Mouse (Mus musculus) Patski (cell line): Measurements from ENCODE around the gene Slc35e1. TPM values are rescaled to one million over a fixed set of nuclear protein-coding genes. Genes with fewer than 3 reads are reported as not detected.
A peak's percentile ranks its signal among the peaks of the same experiment; 100 is the strongest.

Experiments used
- ATAC-seq: fragments of 100-300 bp; one replicate; pipeline ENCODE4 v1.8.0; 2021
- CTCF ChIA-PET: fragments of 350-600 bp; sonication (Branson Sonifier 250); formaldehyde crosslinking; loops from one replicate; lab custom pipeline; 2022; ENCODE audit warnings: inconsistent platforms; lab: Charles Lee
- POLR2A ChIA-PET: fragments of 350-600 bp; sonication (Branson Sonifier 250); formaldehyde crosslinking; loops from one replicate; lab custom pipeline; 2022; ENCODE audit warnings: antibody characterized with exemption, inconsistent platforms; lab: Charles Lee
- DNase-seq: peaks from one replicate; pipeline ENCODE4 v3.0.0-alpha.2; 2011; ENCODE audit warnings: low read depth, low spot score
- H3K27me3 ChIP-seq: fragments of 371-371 bp; one replicate; pipeline ENCODE4 v1.5.1; 2021
- CTCF ChIP-seq: fragments of 100-300 bp; IDR thresholded peaks from one replicate; pipeline ENCODE4 v1.5.1; 2021
- in situ Hi-C: fragments of 300-500 bp; cut with MboI; formaldehyde crosslinking; loops from 3 replicates; pipeline ENCODE4 v1.11.1; 2018; ENCODE audit warnings: low pct_unique_long_range_greater_than_20kb, mixed read lengths
- polyA plus RNA-seq: library from polyadenylated mRNA; unstranded; gene quantifications from one replicate; pipeline ENCODE4 v1.2.3, GENCODE M21; 2021

Gene Slc35e1
- polyA plus RNA-seq, 1 experiment from 2014 or later, result 40.3 TPM

GRCm38 (mm10) chr8:72457806-72458205 is 34.6 kb downstream of the Slc35e1 start:
- POLR2A ChIA-PET, result interaction anchor here (0.6 to 1.5 kb wide), 3 partner anchors 16 to 120 kb away, joined by 3 to 5 read pairs (median 5); no protein-coding TSS in a partner anchor
- in situ Hi-C loops, result no loop called here

GRCm38 (mm10) chr8:72455317-72455716 is 37.1 kb downstream of the Slc35e1 start:
- in situ Hi-C loops, result no loop called here
- POLR2A ChIA-PET, result no interaction called here
- H3K27me3 ChIP-seq, result no peaks in the 10 kb centered on the region
- DNase-seq (no peak), ATAC-seq (no peak)
- TF ChIP-seq CTCF, result no peak
- CTCF ChIA-PET, result no interaction called here

More at GRCm38 (mm10) chr8:72457806-72458205, 34.6 kb downstream of the Slc35e1 start:
- no peak for TF ChIP-seq CTCF
- ATAC-seq, result no peak
- no peak for DNase-seq
- no peaks in the 10 kb centered on the region for H3K27me3 ChIP-seq
- CTCF ChIA-PET, result interaction anchor here (1.1 kb wide), 1 partner anchor 71 kb away, joined by 3 read pairs; no protein-coding TSS in a partner anchor

- ChIA-PET CTCF (interaction anchor here (1.2 kb wide), 1 partner anchor 13 kb away, joined by 3 read pairs; no protein-coding TSS in a partner anchor), POLR2A (no interaction called here)
- no peak for DNase-seq
- no peak for ATAC-seq
- H3K27me3 ChIP-seq, result no peaks in the 10 kb centered on the region
- in situ Hi-C loops, result no loop called here
- no peak for TF ChIP-seq CTCF
Observed at GRCm38 (mm10) chr8:72453904-72454303, 38.5 kb downstream of the Slc35e1 start.

- POLR2A ChIA-PET, result no interaction called here
- no peak for ATAC-seq
Observed at GRCm38 (mm10) chr8:72451516-72451915, 40.9 kb downstream of the Slc35e1 start.

GRCm38 (mm10) chr8:72445071-72445470 is 47.3 kb downstream of the Slc35e1 start:
- ChIA-PET CTCF (interaction anchor here (1.0 kb wide), 1 partner anchor 15 kb away, joined by 4 read pairs; no protein-coding TSS in a partner anchor), POLR2A (interaction anchor here (1.2 to 1.7 kb wide), 2 partner anchors 16 to 29 kb away, joined by 3 to 6 read pairs; no protein-coding TSS in a partner anchor)
- ATAC-seq (no peak), DNase-seq (no peak)
- TF ChIP-seq CTCF, result no peak
- in situ Hi-C loops, result no loop called here
- no peaks in the 10 kb centered on the region for H3K27me3 ChIP-seq

More at GRCm38 (mm10) chr8:72451516-72451915, 40.9 kb downstream of the Slc35e1 start:
- no peak for TF ChIP-seq CTCF
- CTCF ChIA-PET, result no interaction called here
- H3K27me3 ChIP-seq, result no peaks in the 10 kb centered on the region
- in situ Hi-C loops, result no loop called here
- DNase-seq, result no peak

GRCm38 (mm10) chr8:72443994-72444350 is 48.4 kb downstream of the Slc35e1 start:
- ATAC-seq (peak; percentile 22), DNase-seq (no peak)
- ChIA-PET CTCF (interaction anchor here (1.5 kb wide), 1 partner anchor 21 kb away, joined by 5 read pairs; no protein-coding TSS in a partner anchor), POLR2A (interaction anchor here (1.2 kb wide), 1 partner anchor 22 kb away, joined by 3 read pairs; no protein-coding TSS in a partner anchor)
- no peaks in the 10 kb centered on the region for H3K27me3 ChIP-seq
- in situ Hi-C loops, result no loop called here
- TF ChIP-seq CTCF, result no peak

GRCm38 (mm10) chr8:72443338-72443993 is 48.9 kb downstream of the Slc35e1 start, which contains the start of the genes Calr3 and 1700030K09Rik:
Gene Calr3, minus strand, starts transcription at chr8:72443870.
Gene 1700030K09Rik, plus strand, starts transcription at chr8:72443880.
- CTCF ChIA-PET, result interaction anchor here (1.5 kb wide), 1 partner anchor 21 kb away, joined by 5 read pairs; no protein-coding TSS in a partner anchor
- H3K27me3 ChIP-seq, result no peaks in the 10 kb centered on the region
- DNase-seq, result peak; percentile 92
- POLR2A ChIA-PET, result interaction anchor here (1.2 kb wide), 1 partner anchor 21 kb away, joined by 3 read pairs; no protein-coding TSS in a partner anchor
- no peak for TF ChIP-seq CTCF
- ATAC-seq, result peak; percentile 93
- in situ Hi-C loops, result no loop called here

GRCm38 (mm10) chr8:72438248-72439015 is 54.0 kb downstream of the Slc35e1 start:
- CTCF ChIA-PET, result interaction anchor here (1.6 to 2.0 kb wide), 2 partner anchors 13 to 15 kb away, joined by 4 to 9 read pairs; no protein-coding TSS in a partner anchor
- DNase-seq (no peak), ATAC-seq (no peak)
- TF ChIP-seq CTCF, result no peak
- in situ Hi-C loops, result no loop called here
- POLR2A ChIA-PET, result no interaction called here
- H3K27me3 ChIP-seq, result no peaks in the 10 kb centered on the region

GRCm38 (mm10) chr8:72434952-72435351 is 57.5 kb downstream of the Slc35e1 start:
- peak; percentile 54 for ATAC-seq
- POLR2A ChIA-PET, result no interaction called here
- TF ChIP-seq CTCF, result no peak
- in situ Hi-C loops, result no loop called here
- H3K27me3 ChIP-seq, result no peaks in the 10 kb centered on the region
- CTCF ChIA-PET, result interaction anchor here (1.4 kb wide), 1 partner anchor 35 kb away, joined by 3 read pairs; no protein-coding TSS in a partner anchor
- DNase-seq, result no peak

Other genes starting within 250 kb of the Slc35e1 start
- gene Gm10282, start 187.4 kb downstream of the Slc35e1 start, polyA plus RNA-seq, result 28.0 TPM
- 6.7 TPM for gene Klf2, start 173.6 kb downstream of the Slc35e1 start, polyA plus RNA-seq
- 63.4 TPM for gene Eps15l1, start 71.2 kb downstream of the Slc35e1 start, polyA plus RNA-seq
- 7.1 TPM for gene Calr3, start 48.7 kb downstream of the Slc35e1 start, polyA plus RNA-seq
- 11.3 TPM for gene 1700030K09Rik, start 48.7 kb downstream of the Slc35e1 start, polyA plus RNA-seq
- gene Cherp, start 17.4 kb downstream of the Slc35e1 start, polyA plus RNA-seq, result 61.6 TPM
- 9.8 TPM for gene Med26, start 55.7 kb upstream of the Slc35e1 start, polyA plus RNA-seq
- 83.7 TPM for gene Smim7, start 78.5 kb upstream of the Slc35e1 start, polyA plus RNA-seq
- 23.0 TPM for gene Tmem38a, start 79.4 kb upstream of the Slc35e1 start, polyA plus RNA-seq
- gene Nwd1, start 154.1 kb upstream of the Slc35e1 start, polyA plus RNA-seq, result 0.05 TPM
- gene Sin3b, start 230.7 kb upstream of the Slc35e1 start, polyA plus RNA-seq, result 194 TPM